Mouse (Mus musculus) heart, postnatal 36 days (tissue): ENCODE data around the gene Wdr78. TPM values are rescaled to one million over a fixed set of nuclear protein-coding genes. Genes with fewer than 3 reads are reported as not detected.
A peak's percentile ranks its signal among the peaks of the same experiment; 100 is the strongest.

Experiments used
- DNase-seq, 2 experiments: peaks; one replicate each; pipeline ENCODE4 v3.0.0; 2021 to 2022
- intact Hi-C: fragments of 180-260 bp; cut with DNase I; formaldehyde crosslinking; loops from one replicate; pipeline ENCODE4 v1.15.1; 2025
- total RNA-seq, 2 experiments: library from RNA; stranded (reverse); gene quantifications; 2 replicates each; pipeline ENCODE4 v1.2.3; 2021

Wdr78 gene
- total RNA-seq: 1 to 10 TPM; 1.1 to 1.5 TPM

DNA sequence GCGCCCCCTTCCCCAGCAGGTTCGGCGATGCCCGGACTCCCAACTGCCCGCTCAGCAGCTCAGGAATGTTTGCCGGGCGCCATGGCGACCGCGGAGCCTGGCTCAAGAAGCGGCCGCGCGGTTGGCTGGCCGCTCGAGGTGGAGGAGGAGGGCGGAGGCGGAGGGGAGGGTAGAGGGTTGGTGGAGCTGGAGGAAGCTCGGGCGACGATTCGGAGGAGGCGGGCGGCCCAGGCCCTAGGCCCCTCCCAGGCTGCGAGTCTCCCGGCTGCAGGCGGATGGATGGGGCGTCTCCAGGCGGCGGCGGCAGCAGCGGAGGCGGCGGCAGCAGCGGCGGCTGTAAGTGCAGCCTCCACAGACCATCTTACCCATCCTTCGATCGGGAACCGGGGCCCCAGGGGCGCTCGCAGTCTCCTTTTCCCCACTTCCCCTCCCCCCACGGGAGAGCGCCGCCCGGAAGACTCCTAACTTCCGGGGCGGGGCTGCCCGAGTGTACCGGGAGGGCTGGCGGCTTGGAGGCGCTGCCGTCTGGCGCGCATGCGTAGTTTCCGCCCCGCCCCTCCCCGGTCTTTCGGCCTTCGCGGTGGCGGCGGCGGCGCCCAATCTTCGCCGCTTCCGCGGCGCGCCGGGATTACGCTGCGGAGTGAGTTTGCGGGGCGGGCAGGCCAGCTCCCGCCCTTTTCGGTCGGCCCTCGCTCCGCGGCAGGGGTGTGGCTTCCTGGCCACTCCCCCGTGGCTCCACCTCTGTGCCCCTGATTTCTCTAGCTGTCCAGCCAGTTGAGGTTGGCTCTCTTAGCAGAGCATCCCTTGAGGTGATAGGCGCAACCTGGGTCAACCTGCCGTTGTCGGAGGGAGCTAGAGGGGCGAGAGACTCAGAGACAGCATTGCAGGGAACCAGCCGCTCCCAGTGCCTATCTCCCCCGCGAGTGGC lies at the start of gene Wdr78, which contains the start of gene Mier1:
Gene Wdr78 (minus strand): TSS at position 372 of the 928 bp plus-strand sequence.
Gene Mier1 (plus strand): TSS at position 207 of the 928 bp plus-strand sequence.
- DNase-seq: peak; percentile 91 to 99
- intact Hi-C loops: loop anchor here (5.0 kb wide), 3 partner anchors 33 to 198 kb away; partner anchors contain the start of gene Oma1

DNA sequence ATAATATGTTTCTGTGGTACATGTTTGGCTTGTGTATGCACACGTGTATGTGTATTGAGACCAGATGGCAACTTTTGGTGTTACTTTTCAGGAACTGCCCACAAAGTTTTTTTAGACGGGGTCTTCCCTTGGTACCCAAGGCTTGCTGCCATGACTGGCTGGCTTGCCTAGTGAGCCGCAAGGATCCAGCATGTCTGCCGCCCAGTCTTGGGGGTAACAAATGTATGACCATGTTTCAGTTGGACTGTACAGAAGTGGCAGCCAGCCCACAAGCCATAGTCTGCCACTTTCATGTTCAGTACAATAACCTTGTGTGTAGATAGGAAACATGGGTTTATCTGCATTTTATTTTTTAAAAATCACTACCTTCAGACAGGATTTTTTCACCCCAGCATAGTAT lies 44.4 kb upstream of the Wdr78 start:
- intact Hi-C loops: no loop called here
- DNase-seq: no peak

DNA sequence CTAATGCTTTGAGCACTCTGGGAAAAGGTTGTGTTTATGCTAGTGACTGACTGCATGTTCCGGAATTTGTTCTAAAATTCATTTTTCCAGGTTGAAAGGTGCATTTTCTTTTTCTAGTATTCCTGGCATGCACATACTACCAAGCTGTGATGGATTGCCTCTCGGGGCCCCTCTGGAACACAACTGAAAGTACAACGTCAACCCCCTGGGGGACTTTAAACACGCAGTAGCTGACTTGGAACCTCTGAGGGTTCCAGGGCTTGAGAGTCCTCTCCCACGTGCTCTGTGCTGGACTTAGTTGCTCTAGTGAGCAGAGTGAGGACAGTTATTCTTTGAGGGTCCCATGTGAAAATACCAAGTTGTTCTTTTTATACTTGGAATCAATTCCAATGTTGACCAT lies 37.6 kb upstream of the Wdr78 start:
- DNase-seq: no peak
- intact Hi-C loops: no loop called here

DNA sequence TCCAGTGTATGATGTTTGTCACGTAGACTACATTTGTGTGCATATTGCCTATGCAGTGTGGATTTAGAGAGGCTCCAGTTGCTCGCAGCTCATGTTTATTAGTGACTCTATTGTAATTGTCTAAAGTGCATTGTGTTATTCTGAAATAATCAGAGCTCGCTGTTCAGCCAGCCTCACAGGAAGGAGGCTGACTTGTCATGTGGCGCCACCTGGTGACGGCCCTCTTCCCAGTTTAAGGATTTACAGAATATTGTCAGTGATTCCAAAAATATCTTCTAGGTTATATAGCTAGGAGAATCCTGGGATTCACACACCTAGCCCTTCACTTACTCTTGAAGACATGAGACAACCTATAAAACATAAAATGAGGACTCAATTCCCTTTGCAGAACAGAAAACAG lies 32.0 kb upstream of the Wdr78 start:
- DNase-seq: peak; percentile 73 to 85
- intact Hi-C loops: loop anchor here (1.0 to 5.0 kb wide), 3 partner anchors 34 to 919 kb away; partner anchors contain the start of genes Mier1 and Wdr78

DNA sequence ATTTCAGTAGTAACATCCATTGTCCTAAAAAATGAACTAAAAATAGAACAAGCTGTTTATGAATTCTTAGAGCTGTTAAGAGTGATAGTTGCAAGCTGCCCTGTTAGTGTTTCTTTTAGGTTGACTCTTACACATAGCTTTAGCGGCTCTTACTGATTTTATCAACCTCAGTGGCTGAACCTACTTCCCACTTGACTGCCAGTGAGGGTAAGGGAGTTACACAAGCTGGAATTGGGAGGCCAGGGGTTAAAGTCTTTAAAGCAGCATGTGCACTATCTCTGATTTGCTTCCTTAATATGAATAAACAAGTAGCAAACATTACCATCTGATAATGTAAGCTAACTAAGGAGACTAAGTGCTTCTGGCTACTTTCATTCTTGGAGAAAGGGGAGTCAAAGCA lies 22.6 kb upstream of the Wdr78 start:
- intact Hi-C loops: no loop called here
- no peak for DNase-seq

DNA sequence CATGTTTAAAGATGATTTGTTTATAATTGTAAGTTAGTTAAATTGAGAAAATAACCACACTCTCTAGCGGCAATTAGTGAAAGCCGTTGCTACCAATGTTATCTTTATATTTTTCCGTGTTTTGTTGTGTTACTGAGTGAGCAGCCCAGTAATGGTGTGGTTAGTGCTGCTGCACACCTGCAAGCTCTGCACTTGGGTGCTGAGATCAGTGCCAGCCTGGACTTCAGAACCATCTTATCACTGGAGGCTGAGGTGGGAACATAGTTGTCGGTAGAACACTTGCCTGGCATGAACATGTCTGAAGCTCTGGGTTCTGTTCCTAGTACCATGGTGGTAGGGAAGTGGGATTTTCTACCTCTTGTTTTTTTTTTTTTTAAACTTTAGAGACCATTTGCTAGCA lies 12.2 kb upstream of the Wdr78 start:
- DNase-seq: no peak
- intact Hi-C loops: no loop called here

DNA sequence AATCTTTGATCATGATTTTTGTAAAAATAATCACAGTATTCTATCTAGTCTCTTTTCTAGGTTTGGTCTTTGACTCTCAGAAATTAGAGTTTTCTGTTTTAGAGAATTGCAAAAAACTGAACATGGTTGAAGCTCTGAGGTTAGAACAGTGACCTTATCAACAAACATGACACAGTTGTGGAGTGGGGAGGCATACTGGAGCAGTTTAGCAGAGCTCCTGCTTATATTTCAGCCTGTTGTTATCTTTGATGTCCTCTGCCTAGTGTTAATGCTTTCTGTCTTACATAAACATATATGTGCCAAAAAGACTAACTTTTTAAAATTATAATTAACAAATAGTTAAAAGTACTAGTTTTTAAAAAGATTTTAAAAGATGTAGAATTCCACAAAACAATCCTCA lies 9.3 kb upstream of the Wdr78 start:
- DNase-seq: no peak
- intact Hi-C loops: no loop called here

DNA sequence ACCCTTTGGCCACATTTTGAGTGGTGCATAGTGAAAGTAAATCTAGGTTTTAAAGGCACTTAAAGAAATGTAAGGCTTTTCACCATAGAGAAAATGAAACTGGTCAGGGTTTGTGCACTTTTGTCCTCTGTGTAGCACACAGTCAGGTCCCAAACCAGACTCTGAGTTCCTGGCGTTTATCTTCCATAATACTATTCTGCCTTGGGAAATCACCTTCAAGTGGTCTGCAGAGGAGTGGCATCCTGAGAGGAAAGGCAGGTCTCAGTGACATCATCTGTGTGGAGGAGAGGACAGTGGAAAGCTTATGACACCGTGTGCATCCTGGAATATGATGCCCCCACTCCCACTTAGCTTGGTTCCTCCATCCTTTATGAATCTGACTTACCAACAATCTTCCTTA lies 8.7 kb upstream of the Wdr78 start:
- intact Hi-C loops: no loop called here
- no peak for DNase-seq

DNA sequence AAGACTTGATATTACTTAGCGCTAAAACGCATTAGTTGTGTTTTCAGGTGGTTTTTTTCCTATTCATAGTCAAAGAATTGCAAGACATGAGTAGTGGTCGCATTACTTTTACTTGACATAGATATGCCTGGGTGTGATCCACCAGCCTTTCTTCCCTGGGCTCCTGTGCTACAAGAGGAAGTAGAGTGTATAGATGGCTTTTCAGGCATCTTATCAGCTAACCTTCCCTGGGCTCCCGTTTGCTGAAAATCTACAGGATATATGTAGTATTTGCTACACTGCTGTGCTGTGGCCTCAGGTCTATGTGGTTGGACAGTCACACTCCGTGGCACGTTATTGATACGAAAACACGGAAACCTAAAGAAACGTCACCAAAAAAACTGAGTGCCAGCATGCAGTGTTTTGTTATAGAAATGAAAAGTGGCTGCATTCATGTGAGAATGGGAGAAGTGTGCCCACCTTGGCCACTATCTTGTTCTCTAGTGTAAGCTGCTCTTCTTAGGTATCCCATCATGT lies 6.6 kb upstream of the Wdr78 start:
- intact Hi-C loops: loop anchor here (1.0 kb wide), 1 partner anchor 9 kb away; no protein-coding TSS in a partner anchor

DNA sequence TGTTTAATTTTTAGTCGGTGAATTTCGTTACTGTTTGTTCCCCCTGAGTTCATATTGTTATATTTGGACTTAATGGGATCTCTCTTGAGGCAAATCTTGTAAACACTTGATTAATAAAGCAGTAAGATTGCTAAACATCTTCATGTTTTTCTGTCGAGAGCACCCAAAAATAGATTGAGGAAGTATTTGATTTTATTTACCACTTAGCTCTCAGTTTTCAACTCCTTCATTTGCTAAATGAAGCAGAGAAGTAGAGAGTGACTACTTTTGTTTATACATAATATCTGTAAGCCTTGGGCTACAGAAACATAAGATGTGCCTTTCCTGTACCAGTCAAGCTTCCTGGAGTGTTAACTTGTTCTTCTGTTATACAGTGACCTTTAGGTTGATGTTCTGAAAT lies 6.0 kb upstream of the Wdr78 start:
- no peak for DNase-seq
- intact Hi-C loops: no loop called here

More for the DNA sequence above, 6.6 kb upstream of the Wdr78 start:
- no peak for DNase-seq

DNA sequence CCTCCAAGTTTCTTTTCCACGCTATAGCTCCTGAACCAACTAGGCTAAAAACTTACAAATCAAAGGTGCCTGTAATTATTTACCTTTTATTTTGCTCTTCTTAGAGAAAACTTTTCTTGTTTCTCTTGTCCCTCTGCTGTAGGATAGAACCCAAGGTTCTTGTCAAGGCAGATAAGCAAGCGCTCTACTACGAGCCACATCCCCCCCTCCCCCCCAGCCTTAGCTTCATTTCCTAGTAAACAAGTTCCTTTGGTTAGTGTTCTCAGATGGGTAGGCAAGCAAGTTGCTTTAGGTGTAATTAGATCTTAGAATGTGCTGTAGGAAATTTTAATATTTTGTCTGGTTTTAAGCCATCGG lies 5.7 kb upstream of the Wdr78 start:
- DNase-seq: no peak
- intact Hi-C loops: no loop called here

DNA sequence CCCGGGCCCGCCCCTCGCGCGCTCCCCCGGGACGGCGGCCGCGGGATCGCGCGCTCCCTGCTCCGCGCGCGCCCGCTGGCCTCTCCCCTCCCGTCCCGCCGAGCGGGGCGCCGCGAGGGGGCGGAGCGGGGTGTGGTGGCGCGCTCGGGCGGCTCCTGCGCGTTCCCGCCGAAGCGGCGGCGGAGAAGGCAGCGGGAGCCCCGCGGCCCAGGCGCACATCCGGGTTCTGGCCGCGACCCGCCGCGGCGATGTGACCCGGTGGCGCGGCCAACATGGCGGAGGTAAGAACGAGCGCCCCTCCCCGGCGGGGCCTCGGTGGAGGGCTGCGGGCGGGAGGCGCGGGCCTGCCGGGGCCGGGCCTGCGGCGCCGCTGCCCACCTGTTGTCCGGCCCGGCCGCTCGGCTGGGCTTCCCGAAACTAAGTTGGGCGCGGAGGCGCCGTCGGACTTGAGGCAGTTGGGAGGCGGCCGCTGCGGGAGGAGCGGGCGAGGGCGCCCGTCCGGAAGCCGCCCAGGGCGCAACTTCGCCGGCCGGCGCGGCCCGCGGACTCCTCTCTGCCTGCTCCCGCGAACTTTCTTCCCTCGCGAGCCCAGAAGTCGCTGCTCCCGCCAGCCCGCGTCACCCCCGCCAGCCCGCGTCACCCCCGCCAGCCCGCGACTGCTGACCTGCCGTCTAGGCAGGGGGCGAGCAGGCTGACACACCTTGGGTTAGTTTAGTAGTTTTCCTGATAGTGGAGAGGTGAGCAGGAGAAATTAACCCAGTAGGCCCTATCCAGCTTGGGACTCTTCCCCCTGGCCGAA lies 5.1 kb upstream of the Wdr78 start:
- peak; percentile 87 to 90 for DNase-seq
- intact Hi-C loops: loop anchor here (5.0 kb wide), 1 partner anchor 193 kb away; the partner anchor contains the start of gene Oma1

DNA sequence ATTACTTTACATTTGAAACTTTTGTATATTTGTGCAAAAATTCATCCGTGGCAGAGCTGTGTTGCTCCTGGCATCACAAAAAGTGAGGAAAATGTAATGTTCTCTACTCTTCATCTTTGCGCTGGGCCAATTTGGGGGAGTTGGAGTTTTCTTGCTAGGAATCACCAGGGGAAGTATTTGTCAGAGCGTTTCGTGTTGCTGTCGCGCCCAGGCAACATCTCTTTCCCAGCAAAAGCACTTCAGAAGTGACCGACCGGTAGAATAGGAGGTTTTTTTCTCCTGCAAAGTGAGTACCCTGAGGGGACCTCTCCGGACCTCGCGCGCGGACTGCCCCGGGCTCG lies 4.5 kb upstream of the Wdr78 start:
- intact Hi-C loops: loop anchor here (5.0 kb wide), 1 partner anchor 193 kb away; the partner anchor contains the start of gene Oma1
- no peak for DNase-seq

DNA sequence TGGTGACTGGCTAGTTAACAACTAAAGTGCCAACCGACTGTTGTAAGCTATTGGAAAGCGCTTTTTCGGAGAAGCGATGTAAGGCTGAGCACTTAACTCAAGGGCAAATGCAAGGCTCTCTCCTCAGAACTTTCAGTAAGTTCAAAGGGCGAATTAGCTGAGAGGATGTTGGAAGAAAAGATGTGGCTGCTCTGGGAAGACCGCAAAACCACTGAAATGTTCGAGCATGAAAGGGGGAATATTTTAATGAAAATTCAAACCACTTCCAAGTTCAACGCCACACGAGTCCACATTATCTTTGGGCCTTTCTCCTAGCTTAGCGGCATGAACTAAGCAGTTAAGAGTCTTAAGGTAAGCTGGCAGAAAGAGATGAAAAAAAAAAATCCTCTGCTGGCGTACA lies 953 bp downstream of the Wdr78 start:
- DNase-seq: no peak
- intact Hi-C loops: loop anchor here (5.0 kb wide), 2 partner anchors 34 to 99 kb away; no protein-coding TSS in a partner anchor

DNA sequence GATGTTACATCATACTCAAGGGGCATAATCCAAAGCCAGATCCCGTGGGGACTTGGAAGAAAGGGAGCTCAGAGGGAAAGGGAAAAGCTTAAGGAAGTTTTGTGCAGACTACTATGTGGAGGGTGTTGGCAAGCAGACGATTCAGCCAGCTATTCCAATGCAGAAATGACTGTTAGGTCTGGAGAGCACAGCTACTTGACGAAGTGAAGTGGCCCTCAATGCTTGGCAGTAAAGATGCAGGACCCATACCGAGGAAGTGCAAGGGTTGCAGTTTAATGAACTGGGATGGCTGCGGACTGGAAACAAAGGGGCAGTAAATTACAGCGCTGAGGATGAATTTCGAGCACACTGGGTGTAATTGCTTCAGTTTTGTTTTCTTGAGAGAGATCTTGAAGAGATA lies 1.7 kb downstream of the Wdr78 start:
- DNase-seq: no peak
- intact Hi-C loops: loop anchor here (1.0 to 5.0 kb wide), 3 partner anchors 9 to 100 kb away; no protein-coding TSS in a partner anchor

DNA sequence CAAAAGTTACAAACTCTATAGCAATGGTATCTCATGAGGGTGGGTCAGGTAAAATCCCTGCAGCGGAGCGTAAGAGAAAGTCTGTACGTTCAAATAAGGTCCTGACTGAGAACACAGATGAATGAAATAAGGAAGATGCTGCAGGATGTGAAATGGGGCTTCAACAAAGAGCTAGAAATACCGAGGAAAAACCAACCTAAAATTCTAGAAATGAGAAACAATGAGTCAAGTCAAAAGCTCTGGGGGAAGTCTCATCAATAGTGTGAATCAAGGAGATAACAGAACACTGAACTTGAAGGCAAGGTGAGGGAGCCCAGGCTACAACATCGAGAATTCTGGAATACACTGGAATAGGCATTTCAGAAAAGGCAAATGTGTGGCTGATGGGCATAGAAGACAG lies 15.8 kb downstream of the Wdr78 start:
- no peak for DNase-seq
- intact Hi-C loops: no loop called here

DNA sequence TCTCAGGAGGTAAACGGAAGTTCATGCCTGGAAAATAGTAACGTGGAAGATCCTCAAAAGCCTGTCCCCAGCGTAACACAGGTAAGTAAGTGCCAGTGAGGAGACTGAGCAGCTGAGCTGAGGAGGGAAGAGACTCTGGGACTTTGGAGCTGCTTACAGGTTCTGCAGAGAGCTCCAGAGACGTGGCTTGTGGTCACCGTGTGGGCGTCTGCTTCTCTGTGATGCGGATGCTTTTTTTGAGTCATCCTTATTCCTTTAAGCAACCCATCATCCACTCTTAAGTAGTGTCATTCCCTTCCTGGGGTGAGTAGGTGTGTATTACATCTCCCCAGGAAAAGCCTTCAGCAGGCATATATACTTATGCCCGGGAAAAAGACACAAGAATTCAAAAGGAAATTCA lies 18.4 kb downstream of the Wdr78 start:
- intact Hi-C loops: no loop called here
- no peak for DNase-seq

DNA sequence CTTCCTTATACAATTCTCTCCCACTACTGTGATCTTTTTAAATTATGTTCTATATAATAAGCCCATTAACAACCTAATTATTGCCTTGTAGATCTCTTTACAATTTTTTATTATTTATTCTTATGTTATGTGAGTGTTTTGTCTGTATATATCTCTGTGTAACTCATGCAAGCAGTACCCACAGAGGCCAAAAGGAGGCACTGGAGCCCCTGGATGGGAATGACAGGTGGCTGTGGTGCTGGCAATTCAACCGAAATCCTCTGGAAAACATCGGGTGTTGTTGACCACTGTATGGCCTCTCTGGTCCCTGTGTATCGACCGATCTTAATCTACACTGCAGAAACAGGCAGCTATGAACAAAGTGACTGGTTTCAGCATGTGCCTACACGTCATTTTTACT lies 29.1 kb downstream of the Wdr78 start:
- intact Hi-C loops: no loop called here
- DNase-seq: no peak

DNA sequence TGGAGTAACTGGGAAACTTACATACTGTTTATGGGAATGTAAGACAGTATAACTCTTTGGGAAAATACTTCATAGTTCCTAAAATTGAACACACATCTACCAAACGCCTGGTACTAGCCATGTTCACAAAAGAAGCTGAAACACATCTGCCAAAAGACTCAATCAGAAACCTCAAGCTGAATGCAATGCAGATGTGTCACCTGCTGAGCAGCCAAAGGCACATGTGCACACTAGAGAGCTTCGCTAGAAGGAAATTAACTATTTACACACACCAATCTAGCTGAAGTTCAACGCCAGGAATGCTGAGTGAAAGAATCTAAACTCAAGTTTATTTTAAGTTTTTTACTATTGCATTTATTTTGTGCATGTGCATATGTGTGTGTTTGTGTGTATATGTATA lies 43.7 kb downstream of the Wdr78 start:
- DNase-seq: no peak
- intact Hi-C loops: no loop called here

DNA sequence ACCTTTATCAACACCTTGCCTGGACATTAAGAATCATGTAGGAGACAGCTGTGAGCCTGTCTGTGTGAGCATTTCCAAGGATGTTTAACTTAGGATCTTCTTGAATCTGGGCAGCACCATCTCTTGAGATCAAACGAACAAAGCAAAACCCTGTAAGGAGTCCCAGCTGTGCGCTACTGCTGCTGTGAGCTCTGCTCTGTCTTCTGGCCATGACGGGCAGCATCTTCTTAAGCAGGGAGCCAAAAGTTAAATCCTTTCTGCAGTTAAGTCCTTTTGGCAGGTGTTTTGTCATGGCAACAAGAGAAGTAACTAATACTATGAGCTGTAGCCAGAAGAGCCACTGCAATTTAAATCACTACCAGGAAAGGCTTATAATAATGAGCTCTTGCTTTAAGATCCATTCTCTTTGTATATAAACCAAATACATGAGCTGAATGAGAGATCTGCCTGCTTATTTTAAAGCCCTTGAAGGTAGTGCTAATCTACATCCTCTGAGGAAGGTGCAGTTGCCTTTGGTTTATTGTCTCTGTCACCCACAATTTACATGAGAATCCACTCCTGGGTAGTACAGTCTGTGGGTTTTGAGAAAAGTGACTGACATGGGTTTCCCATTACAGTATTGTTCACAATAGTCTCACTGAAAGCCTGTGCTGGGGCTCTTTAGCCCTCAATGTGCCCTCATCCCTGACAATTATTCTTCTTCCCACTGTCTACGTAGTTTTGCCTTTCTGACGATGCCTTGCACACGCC lies 46.3 kb downstream of the Wdr78 start:
- intact Hi-C loops: no loop called here
- no peak for DNase-seq
